Mouse (Mus musculus) E14TG2a.4 (cell line): ENCODE measurements around the gene Ppfibp2.

Source experiments
- CTCF ChIP-seq: conservative IDR thresholded peaks from 2 replicates; pipeline ENCODE4 v1.5.1; 2014; ENCODE audit warnings: low read length
- POU5F1 ChIP-seq: IDR thresholded peaks from 2 replicates; pipeline ENCODE4 v1.6.1; 2014; ENCODE audit warnings: low read length, borderline replicate concordance

DNA sequence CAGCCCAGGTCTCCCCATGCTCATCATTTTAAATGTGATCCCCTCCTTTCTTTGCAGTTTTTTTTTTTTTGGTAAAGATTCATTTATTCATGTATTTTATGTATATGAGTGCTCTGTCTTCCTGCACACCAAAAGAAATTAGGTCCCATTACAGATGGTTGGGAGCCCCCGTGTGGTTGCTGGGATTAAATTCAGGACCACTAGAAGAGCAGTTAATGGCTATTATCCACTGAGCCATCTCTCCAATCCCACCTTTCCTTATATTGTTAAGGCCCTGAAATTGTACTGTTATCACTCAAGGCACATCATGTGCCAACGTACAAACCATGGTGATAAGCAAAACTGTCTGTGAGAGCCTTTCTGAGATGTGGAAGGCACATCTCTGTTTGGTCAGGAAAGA, 143.7 kb downstream of the Ppfibp2 start:
- TF ChIP-seq CTCF (no peak), POU5F1 (no peak)
